Mouse (Mus musculus): ENCODE data around the gene Kcnq5.
"Not testable (repeated sequence)": the region's sequence is repeated elsewhere in the genome, so short reads cannot be mapped to it uniquely, and the experiment has no call there.

Gene Kcnq5

GRCm38 (mm10) chr1:21486266-21486665 lies 475.5 kb downstream of the Kcnq5 start:
- DNase-seq (ENCODE audit: low spot score in 2 of 2): no peak

GRCm38 (mm10) chr1:21469311-21469710 lies 492.4 kb downstream of the Kcnq5 start:
- DNase-seq (ENCODE audit: low spot score in 2 of 2): no peak

GRCm38 (mm10) chr1:21466431-21466830 lies 495.3 kb downstream of the Kcnq5 start:
- peak; percentile 32 to 42 for DNase-seq (ENCODE audit: low spot score in 2 of 2)

GRCm38 (mm10) chr1:21460941-21461689 lies 500.6 kb downstream of the Kcnq5 start:
- DNase-seq (ENCODE audit: low spot score in 2 of 2): peak; percentile 56 to 60

GRCm38 (mm10) chr1:21458581-21458980 lies 503.2 kb downstream of the Kcnq5 start:
- no peak for DNase-seq (ENCODE audit: low spot score in 2 of 2)

- DNase-seq (ENCODE audit: low spot score in 2 of 2): no peak
Measured at GRCm38 (mm10) chr1:21455971-21456370, 505.8 kb downstream of the Kcnq5 start.

GRCm38 (mm10) chr1:21448227-21448626 lies 513.5 kb downstream of the Kcnq5 start:
- DNase-seq (ENCODE audit: low spot score in 2 of 2): no peak

- no peak for DNase-seq (ENCODE audit: low spot score in 2 of 2)
Measured at GRCm38 (mm10) chr1:21436753-21437152, 525.0 kb downstream of the Kcnq5 start.

GRCm38 (mm10) chr1:21434853-21435252 lies 526.9 kb downstream of the Kcnq5 start:
- no peak for DNase-seq (ENCODE audit: low spot score in 2 of 2)

- no peak for DNase-seq (ENCODE audit: low spot score in 2 of 2)
Measured at GRCm38 (mm10) chr1:21431666-21432065, 530.1 kb downstream of the Kcnq5 start.

GRCm38 (mm10) chr1:21428079-21428478 lies 533.7 kb downstream of the Kcnq5 start:
- DNase-seq (ENCODE audit: low spot score in 2 of 2): no peak

GRCm38 (mm10) chr1:21425654-21426053 lies 536.1 kb downstream of the Kcnq5 start:
- DNase-seq (ENCODE audit: low spot score in 2 of 2): no peak

- DNase-seq (ENCODE audit: low spot score in 2 of 2): peak; percentile 46 to 56
Measured at GRCm38 (mm10) chr1:21419370-21419769, 542.4 kb downstream of the Kcnq5 start.

- DNase-seq (ENCODE audit: low spot score in 2 of 2): no peak
Measured at GRCm38 (mm10) chr1:21412197-21412555, 549.6 kb downstream of the Kcnq5 start.

- DNase-seq (ENCODE audit: low spot score in 2 of 2): peak; percentile 78 to 85
Measured at GRCm38 (mm10) chr1:21411331-21412196, 550.2 kb downstream of the Kcnq5 start.

- DNase-seq (ENCODE audit: low spot score in 2 of 2): no peak
Measured at GRCm38 (mm10) chr1:21407266-21407665, 554.5 kb downstream of the Kcnq5 start.

- DNase-seq (ENCODE audit: low spot score in 2 of 2): no peak
Measured at GRCm38 (mm10) chr1:21402804-21403203, 558.9 kb downstream of the Kcnq5 start.

- DNase-seq (ENCODE audit: low spot score in 2 of 2): no peak
Measured at GRCm38 (mm10) chr1:21391138-21391671, 570.5 kb downstream of the Kcnq5 start.

- no peak for DNase-seq (ENCODE audit: low spot score in 2 of 2)
Measured at GRCm38 (mm10) chr1:21383256-21383655, 578.5 kb downstream of the Kcnq5 start, which contains the start of gene Khdc1b. Gene Khdc1b (plus strand): TSS chr1:21383556.

- DNase-seq (ENCODE audit: low spot score in 2 of 2): not testable (repeated sequence)
Measured at GRCm38 (mm10) chr1:21368031-21368430, 593.7 kb downstream of the Kcnq5 start, which contains the start of gene Khdc1c. Gene Khdc1c (plus strand): TSS chr1:21368331.

- no peak for DNase-seq (ENCODE audit: low spot score in 2 of 2)
Measured at GRCm38 (mm10) chr1:21349341-21349740, 612.4 kb downstream of the Kcnq5 start, which contains the start of gene Khdc1a. Gene Khdc1a (plus strand): TSS chr1:21349641.

Measured in right cerebral cortex, adult 2 months (tissue).